Mouse (Mus musculus): ENCODE results near the gene Pigl.

Pigl gene

GRCm38 (mm10) chr11:62560463-62561016 lies 102.3 kb downstream of the Pigl start:
- peak in 1 of 2 experiments; percentile 31 for DNase-seq

GRCm38 (mm10) chr11:62563590-62563989 lies 105.3 kb downstream of the Pigl start:
- DNase-seq = no peak
